Mouse (Mus musculus): ENCODE data around the gene Hmx2. TPM values are rescaled to one million over a fixed set of nuclear protein-coding genes. Genes with fewer than 3 reads are reported as not detected.
A peak's percentile ranks its signal among the peaks of the same experiment; 100 is the strongest.

Gene Hmx2
- polyA plus RNA-seq, 1 experiment from 2014 or later: 0.92 TPM

GRCm38 (mm10) chr7:131582178-131582577, 33.6 kb downstream of the Hmx2 start:
- no peak overlapping the region for H3K9ac ChIP-seq (replicated peaks; ENCODE audit: low read depth, low read length)
- no peak overlapping the region for H3K27ac ChIP-seq (ENCODE audit: low read depth, low read length)
- H3K4me2 ChIP-seq (ENCODE audit: low read depth, low read length): no peak overlapping the region
- H3K4me3 ChIP-seq (ENCODE audit: low read depth, low read length): no peak overlapping the region
- no peaks in the 10 kb centered on the region for H3K36me3 ChIP-seq (ENCODE audit: control insufficient read depth, insufficient read depth, low read length)
- no peaks in the 10 kb centered on the region for H3K4me1 ChIP-seq (ENCODE audit: control insufficient read depth, insufficient read depth, low read length)
- no peaks in the 10 kb centered on the region for H3K9me3 ChIP-seq (ENCODE audit: control insufficient read depth, low read length)
- WGBS: 45% methylated on average over 9 of the region's 9 CpGs
- no peaks in the 10 kb centered on the region for H3K27me3 ChIP-seq (ENCODE audit: control insufficient read depth, insufficient read depth, low read length)
- no peak for ATAC-seq (ENCODE audit: low read depth)

- Histone ChIP-seq H3K4me1 (ENCODE audit: control insufficient read depth, insufficient read depth, low read length) (no peaks in the 10 kb centered on the region), H3K9ac (replicated peaks; ENCODE audit: low read depth, low read length) (no peak overlapping the region), H3K9me3 (ENCODE audit: control insufficient read depth, low read length) (no peaks in the 10 kb centered on the region), H3K4me3 (ENCODE audit: low read depth, low read length) (no peak overlapping the region), H3K27ac (ENCODE audit: low read depth, low read length) (no peak overlapping the region), H3K27me3 (ENCODE audit: control insufficient read depth, insufficient read depth, low read length) (no peaks in the 10 kb centered on the region), H3K4me2 (ENCODE audit: low read depth, low read length) (no peak overlapping the region), H3K36me3 (ENCODE audit: control insufficient read depth, insufficient read depth, low read length) (no peaks in the 10 kb centered on the region)
- ATAC-seq (ENCODE audit: low read depth): no peak
- 61% methylated on average over 5 of the region's 5 CpGs for WGBS
These were observed 37.0 kb downstream of the Hmx2 start for GRCm38 (mm10) chr7:131585551-131585950.

GRCm38 (mm10) chr7:131597779-131598482, 49.4 kb downstream of the Hmx2 start:
- Histone ChIP-seq H3K36me3 (ENCODE audit: control insufficient read depth, insufficient read depth, low read length) (no peaks in the 10 kb centered on the region), H3K9me3 (ENCODE audit: control insufficient read depth, low read length) (no peaks in the 10 kb centered on the region), H3K4me1 (ENCODE audit: control insufficient read depth, insufficient read depth, low read length) (peaks cover 4% of the 10 kb centered on the region; the same call in 1 of the 2 replicates), H3K9ac (replicated peaks; ENCODE audit: low read depth, low read length) (0 out of 2 replicates have a peak overlapping the region, but pooled peaks have one; percentile 25), H3K4me3 (ENCODE audit: low read depth, low read length) (no peak overlapping the region), H3K4me2 (ENCODE audit: low read depth, low read length) (0 out of 2 replicates have a peak overlapping the region, but pooled peaks have one; percentile 8), H3K27me3 (ENCODE audit: control insufficient read depth, insufficient read depth, low read length) (peaks cover 9% of the 10 kb centered on the region), H3K27ac (ENCODE audit: low read depth, low read length) (no peak overlapping the region)
- peak; percentile 71; the same call in 1 of the 2 replicates for ATAC-seq (ENCODE audit: low read depth)
- WGBS: 9% methylated on average over 12 of the region's 12 CpGs

GRCm38 (mm10) chr7:131598483-131598824, 49.9 kb downstream of the Hmx2 start:
- H3K9ac ChIP-seq (replicated peaks; ENCODE audit: low read depth, low read length): 0 out of 2 replicates have a peak overlapping the region, but pooled peaks have one; percentile 25
- 4% methylated on average over 5 of the region's 5 CpGs for WGBS
- peaks cover 9% of the 10 kb centered on the region for H3K27me3 ChIP-seq (ENCODE audit: control insufficient read depth, insufficient read depth, low read length)
- peaks cover 4% of the 10 kb centered on the region; the same call in 1 of the 2 replicates for H3K4me1 ChIP-seq (ENCODE audit: control insufficient read depth, insufficient read depth, low read length)
- no peaks in the 10 kb centered on the region for H3K36me3 ChIP-seq (ENCODE audit: control insufficient read depth, insufficient read depth, low read length)
- H3K4me2 ChIP-seq (ENCODE audit: low read depth, low read length): peak overlapping the region; percentile 8; the same call in 1 of the 2 replicates
- H3K27ac ChIP-seq (ENCODE audit: low read depth, low read length): no peak overlapping the region
- ATAC-seq (ENCODE audit: low read depth): 0 out of 2 replicates have a peak, but pooled peaks have one; percentile 34
- no peaks in the 10 kb centered on the region for H3K9me3 ChIP-seq (ENCODE audit: control insufficient read depth, low read length)
- no peak overlapping the region for H3K4me3 ChIP-seq (ENCODE audit: low read depth, low read length)

- Histone ChIP-seq H3K4me2 (ENCODE audit: low read depth, low read length) (no peak overlapping the region), H3K4me1 (ENCODE audit: control insufficient read depth, insufficient read depth, low read length) (peaks cover 4% of the 10 kb centered on the region; the same call in 1 of the 2 replicates), H3K27me3 (ENCODE audit: control insufficient read depth, insufficient read depth, low read length) (peaks cover 7% of the 10 kb centered on the region), H3K27ac (ENCODE audit: low read depth, low read length) (no peak overlapping the region), H3K36me3 (ENCODE audit: control insufficient read depth, insufficient read depth, low read length) (no peaks in the 10 kb centered on the region), H3K9me3 (ENCODE audit: control insufficient read depth, low read length) (no peaks in the 10 kb centered on the region), H3K4me3 (ENCODE audit: low read depth, low read length) (no peak overlapping the region), H3K9ac (replicated peaks; ENCODE audit: low read depth, low read length) (no peak overlapping the region)
- 51% methylated on average over 7 of the region's 7 CpGs for whole genome bisulfite sequencing
- no peak for ATAC-seq (ENCODE audit: low read depth)
These were observed 53.5 kb downstream of the Hmx2 start for GRCm38 (mm10) chr7:131602106-131602505.

GRCm38 (mm10) chr7:131603186-131603585, 54.6 kb downstream of the Hmx2 start:
- Histone ChIP-seq H3K36me3 (ENCODE audit: control insufficient read depth, insufficient read depth, low read length) (no peaks in the 10 kb centered on the region), H3K27me3 (ENCODE audit: control insufficient read depth, insufficient read depth, low read length) (peaks cover 2% of the 10 kb centered on the region; the same call in 1 of the 2 replicates), H3K4me2 (ENCODE audit: low read depth, low read length) (no peak overlapping the region), H3K4me3 (ENCODE audit: low read depth, low read length) (no peak overlapping the region), H3K4me1 (ENCODE audit: control insufficient read depth, insufficient read depth, low read length) (peaks cover 4% of the 10 kb centered on the region; the same call in 1 of the 2 replicates), H3K27ac (ENCODE audit: low read depth, low read length) (no peak overlapping the region), H3K9me3 (ENCODE audit: control insufficient read depth, low read length) (no peaks in the 10 kb centered on the region), H3K9ac (replicated peaks; ENCODE audit: low read depth, low read length) (no peak overlapping the region)
- no peak for ATAC-seq (ENCODE audit: low read depth)
- 3% methylated on average over 8 of the region's 11 CpGs for WGBS

- Histone ChIP-seq H3K27me3 (ENCODE audit: control insufficient read depth, insufficient read depth, low read length) (no peaks in the 10 kb centered on the region; the same call in 1 of the 2 replicates), H3K27ac (ENCODE audit: low read depth, low read length) (no peak overlapping the region), H3K9ac (replicated peaks; ENCODE audit: low read depth, low read length) (no peak overlapping the region), H3K36me3 (ENCODE audit: control insufficient read depth, insufficient read depth, low read length) (no peaks in the 10 kb centered on the region), H3K9me3 (ENCODE audit: control insufficient read depth, low read length) (no peaks in the 10 kb centered on the region), H3K4me3 (ENCODE audit: low read depth, low read length) (no peak overlapping the region), H3K4me2 (ENCODE audit: low read depth, low read length) (no peak overlapping the region), H3K4me1 (ENCODE audit: control insufficient read depth, insufficient read depth, low read length) (no peaks in the 10 kb centered on the region)
- 86% methylated on average over 10 of the region's 10 CpGs for WGBS
- ATAC-seq (ENCODE audit: low read depth): no peak
These were observed 56.4 kb downstream of the Hmx2 start for GRCm38 (mm10) chr7:131604946-131605345.

GRCm38 (mm10) chr7:131605481-131605880, 56.9 kb downstream of the Hmx2 start:
- H3K27me3 ChIP-seq (ENCODE audit: control insufficient read depth, insufficient read depth, low read length): no peaks in the 10 kb centered on the region
- WGBS: 72% methylated on average over 4 of the region's 4 CpGs
- H3K9me3 ChIP-seq (ENCODE audit: control insufficient read depth, low read length): no peaks in the 10 kb centered on the region
- no peak for ATAC-seq (ENCODE audit: low read depth)
- no peak overlapping the region for H3K9ac ChIP-seq (replicated peaks; ENCODE audit: low read depth, low read length)
- no peaks in the 10 kb centered on the region for H3K4me1 ChIP-seq (ENCODE audit: control insufficient read depth, insufficient read depth, low read length)
- no peak overlapping the region for H3K27ac ChIP-seq (ENCODE audit: low read depth, low read length)
- no peaks in the 10 kb centered on the region for H3K36me3 ChIP-seq (ENCODE audit: control insufficient read depth, insufficient read depth, low read length)
- H3K4me3 ChIP-seq (ENCODE audit: low read depth, low read length): no peak overlapping the region
- no peak overlapping the region for H3K4me2 ChIP-seq (ENCODE audit: low read depth, low read length)

Data from neural tube, embryonic 14.5 days (tissue).